Mouse (Mus musculus): ENCODE measurements around the gene G6pc2. TPM values are rescaled to one million over a fixed set of nuclear protein-coding genes. Genes with fewer than 3 reads are reported as not detected.
A peak's percentile ranks its signal among the peaks of the same experiment; 100 is the strongest.

Gene G6pc2
- not detected for total RNA-seq (2021)
- long read RNA-seq, experiment 1 = 0 reads
- long read RNA-seq, experiment 2 = 0 reads

DNA sequence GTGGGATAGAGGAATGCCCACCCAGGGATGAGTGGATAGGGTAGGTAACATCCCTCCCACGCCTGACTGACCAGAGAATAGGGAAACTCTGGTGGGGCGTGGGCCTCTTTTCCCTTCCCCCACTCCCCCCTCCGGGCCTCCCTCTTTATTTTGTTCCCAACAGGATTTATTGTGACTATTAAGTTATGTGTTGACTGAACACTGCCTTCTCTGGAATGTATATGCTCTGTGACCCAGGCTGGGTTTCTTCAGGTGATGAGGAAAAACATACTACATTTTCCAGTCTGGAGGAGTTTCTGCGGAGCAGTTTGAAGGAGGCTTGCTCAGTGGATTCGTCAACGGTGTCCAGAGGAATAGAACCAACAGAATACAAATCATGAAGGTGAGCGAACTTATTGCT lies at the start of gene G6pc2:
Gene G6pc2, plus strand, starts transcription at position 301 of the 400 bp plus-strand sequence.
- no peak for DNase-seq (ENCODE audit: low spot score in 2 of 2)

DNA sequence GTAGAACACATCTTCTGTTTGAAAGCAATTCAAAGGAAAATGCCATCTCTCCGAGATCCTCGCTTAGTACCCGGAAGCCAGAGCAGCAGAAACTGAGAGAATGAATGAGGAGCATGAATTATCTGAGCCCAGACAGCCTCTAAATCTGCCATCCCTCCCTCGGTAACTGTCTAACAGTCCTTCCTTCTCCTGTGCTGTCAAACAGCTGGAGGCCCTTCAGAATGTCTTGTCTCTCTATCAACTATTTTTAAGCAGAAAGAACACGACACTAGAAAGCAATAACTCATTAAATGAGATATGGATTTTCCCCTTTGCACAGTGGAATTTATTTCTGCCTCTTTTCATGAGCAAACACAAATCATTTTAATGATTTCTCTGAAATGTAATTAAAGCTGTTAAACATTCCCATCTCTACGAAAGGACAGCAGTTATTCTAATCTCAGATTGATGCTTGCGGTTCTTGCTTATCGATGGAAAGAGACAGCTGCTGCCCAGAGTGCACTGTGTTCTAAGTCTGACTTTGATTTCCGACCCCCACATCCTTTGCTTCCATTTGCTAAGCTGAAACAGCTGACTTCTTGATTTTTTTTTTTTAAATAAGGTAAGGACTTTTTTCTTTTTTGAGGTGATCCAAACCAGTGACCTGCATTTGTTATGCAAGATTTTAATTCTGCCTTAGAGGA lies 40.3 kb upstream of the G6pc2 start:
- no peak for DNase-seq (ENCODE audit: low spot score in 2 of 2)

DNA sequence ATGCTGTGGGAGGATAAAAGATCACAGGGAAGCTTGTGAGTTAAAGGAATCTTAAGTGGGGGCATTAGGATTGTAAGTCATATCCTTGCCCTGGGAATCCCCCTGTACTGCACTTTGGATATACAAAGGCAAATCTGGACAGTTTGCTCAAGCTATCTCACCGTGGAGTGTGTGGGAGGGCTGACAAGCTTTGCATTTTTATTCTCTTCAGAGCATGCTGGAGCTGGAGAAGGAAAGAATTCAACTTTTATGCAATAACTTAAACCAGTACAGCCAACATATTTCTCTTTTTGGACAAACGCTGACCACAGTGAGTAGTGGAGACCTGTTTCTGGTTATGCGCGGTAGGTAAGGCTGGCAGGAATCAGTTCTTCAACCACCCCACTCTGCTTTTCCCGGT lies 35.6 kb upstream of the G6pc2 start:
- DNase-seq (ENCODE audit: low spot score in 2 of 2) = peak in 1 of 2 experiments; percentile 12

DNA sequence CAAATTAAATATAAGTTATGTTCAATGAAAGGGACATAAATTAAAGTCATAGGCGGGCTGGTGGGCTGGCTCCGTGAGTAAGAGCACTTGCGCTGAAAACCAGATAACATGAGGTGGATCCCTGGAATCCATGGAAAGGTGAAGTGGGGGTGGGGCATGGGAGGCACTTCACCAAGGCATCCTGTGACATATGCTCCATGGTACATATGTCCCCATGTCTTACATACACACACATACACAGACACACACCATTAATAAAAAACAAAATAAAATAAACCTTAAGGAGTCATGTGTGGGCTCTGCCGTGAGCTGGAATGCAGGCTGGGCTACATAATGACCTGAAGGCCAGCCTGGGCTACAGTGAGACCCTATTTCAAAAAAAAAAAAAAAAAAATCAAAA lies 31.2 kb upstream of the G6pc2 start:
- DNase-seq (ENCODE audit: low spot score in 2 of 2) = no peak

GRCm38 (mm10) chr2:69187990-69188389 lies 22.9 kb upstream of the G6pc2 start:
- DNase-seq (ENCODE audit: low spot score in 2 of 2) = no peak

DNA sequence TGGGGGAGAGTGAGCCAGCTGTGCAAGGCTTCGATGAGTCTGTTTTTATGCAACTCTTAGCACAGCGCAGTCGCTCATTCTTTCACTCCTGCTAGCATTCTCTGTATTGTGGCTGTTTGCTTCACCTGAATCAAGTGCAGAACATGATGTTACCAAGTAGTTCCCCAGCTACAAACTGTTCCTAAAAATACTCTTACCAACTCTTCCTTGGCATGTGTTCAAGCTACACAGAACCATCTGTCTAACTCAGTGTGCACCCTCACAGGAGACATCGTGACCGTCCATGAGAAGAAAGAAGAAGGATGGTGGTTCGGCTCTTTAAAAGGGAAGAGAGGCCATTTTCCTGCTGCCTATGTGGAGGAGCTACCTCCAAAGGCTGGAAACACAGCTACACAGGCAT lies 22.1 kb upstream of the G6pc2 start:
- DNase-seq (ENCODE audit: low spot score in 2 of 2) = no peak

- DNase-seq (ENCODE audit: low spot score in 2 of 2) = no peak
Observed at GRCm38 (mm10) chr2:69189222-69189621, 21.7 kb upstream of the G6pc2 start.

- no peak for DNase-seq (ENCODE audit: low spot score in 2 of 2)
Observed at GRCm38 (mm10) chr2:69191059-69191458, 19.8 kb upstream of the G6pc2 start.

GRCm38 (mm10) chr2:69193555-69193954 lies 17.3 kb upstream of the G6pc2 start:
- no peak for DNase-seq (ENCODE audit: low spot score in 2 of 2)

DNA sequence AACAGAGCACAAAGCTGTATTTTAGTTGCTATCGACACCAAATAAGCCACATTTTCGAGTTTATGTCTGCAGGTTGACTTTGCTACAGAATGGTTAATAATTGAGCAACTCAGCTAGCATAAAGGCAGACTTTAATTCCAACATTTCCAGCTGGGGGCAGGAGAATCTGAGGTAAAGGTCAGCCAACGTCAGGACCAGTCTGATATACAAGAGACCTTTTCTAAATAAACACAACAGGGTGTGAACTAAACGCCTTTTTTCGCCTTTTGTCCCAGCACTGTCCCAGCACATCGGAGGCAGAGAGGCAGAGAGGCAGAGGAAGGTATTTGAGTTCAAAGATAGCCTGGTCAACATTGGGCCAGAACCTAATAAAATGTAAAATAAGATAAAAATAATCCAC lies 5.7 kb upstream of the G6pc2 start:
- no peak for DNase-seq (ENCODE audit: low spot score in 2 of 2)

DNA sequence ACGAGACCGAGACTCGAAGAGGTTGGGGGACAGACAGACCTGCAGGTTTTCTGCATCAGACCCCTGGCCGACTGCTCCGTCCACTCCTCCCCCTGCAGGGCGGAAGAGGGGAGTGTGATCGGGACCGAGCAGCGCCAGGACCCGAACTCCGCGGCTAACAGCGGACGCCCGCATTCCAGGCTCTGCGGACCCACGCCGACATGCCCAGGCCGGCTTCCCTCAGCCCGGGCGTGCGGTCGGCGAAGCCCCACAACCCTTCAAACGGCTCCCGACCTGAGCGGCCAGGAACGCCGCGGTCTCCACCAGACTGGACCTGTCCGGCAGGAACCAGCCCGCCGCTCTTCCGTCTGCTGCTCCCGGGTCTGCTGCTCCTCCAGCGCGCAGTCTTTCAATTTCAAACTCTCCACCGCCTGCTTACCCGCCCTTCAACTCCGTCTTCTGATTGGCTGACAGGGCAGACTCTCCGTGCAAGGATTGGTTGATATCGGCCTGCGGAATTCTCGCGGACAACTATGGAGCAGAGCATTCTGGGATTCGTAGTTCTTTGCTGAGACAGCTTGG lies 5.0 kb upstream of the G6pc2 start, which contains the start of gene Spc25:
Gene Spc25, minus strand, starts transcription at position 404 of the 561 bp plus-strand sequence.
- DNase-seq (ENCODE audit: low spot score in 2 of 2) = peak; percentile 81 to 94

DNA sequence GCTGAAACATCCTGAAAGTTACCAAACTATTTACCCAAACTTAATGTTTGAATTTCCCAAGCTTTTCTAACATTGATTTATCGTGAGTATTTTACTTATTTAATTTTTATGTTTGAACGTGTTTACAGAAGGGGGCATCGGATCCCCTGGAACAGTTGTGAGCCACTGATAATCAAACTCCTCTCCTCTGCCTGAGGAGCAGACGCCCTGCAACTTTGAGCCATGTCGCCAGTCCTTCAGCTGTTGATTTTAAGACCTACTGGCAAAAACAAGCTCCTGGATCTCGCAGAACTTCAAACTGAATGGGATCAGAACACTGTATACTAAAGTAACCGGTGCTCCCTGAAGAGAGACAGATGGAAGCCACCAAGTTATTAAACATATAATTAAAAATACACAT lies 4.3 kb upstream of the G6pc2 start:
- no peak for DNase-seq (ENCODE audit: low spot score in 2 of 2)

- no peak for DNase-seq (ENCODE audit: low spot score in 2 of 2)
Observed at GRCm38 (mm10) chr2:69209684-69210083, 1.2 kb upstream of the G6pc2 start.

DNA sequence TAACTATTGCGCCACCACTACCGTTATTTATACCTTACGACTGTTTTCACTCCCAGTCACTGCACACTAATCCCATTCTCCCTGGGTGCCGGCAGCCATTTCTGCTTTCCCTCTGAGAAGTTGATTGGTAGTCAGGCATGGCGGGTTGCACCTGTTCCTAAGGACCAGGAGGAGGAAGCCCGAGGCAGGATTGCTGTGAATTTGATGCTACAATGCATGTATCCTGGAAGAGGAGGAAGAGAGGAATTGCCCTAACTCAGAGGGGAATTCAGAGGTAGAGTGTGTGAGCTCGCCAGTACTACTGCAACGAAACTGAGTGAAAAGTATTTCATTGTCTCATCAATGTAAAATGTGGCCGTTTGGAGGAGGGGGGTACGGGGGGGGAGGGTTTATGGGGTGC lies 1.8 kb downstream of the G6pc2 start:
- no peak for DNase-seq (ENCODE audit: low spot score in 2 of 2)

- DNase-seq (ENCODE audit: low spot score in 2 of 2) = no peak
Observed at GRCm38 (mm10) chr2:69215242-69215641, 4.4 kb downstream of the G6pc2 start.

- DNase-seq (ENCODE audit: low spot score in 2 of 2) = no peak
Observed at GRCm38 (mm10) chr2:69221868-69222416, 11.1 kb downstream of the G6pc2 start.

GRCm38 (mm10) chr2:69222815-69223214 lies 11.9 kb downstream of the G6pc2 start:
- no peak for DNase-seq (ENCODE audit: low spot score in 2 of 2)

GRCm38 (mm10) chr2:69224724-69225123 lies 13.9 kb downstream of the G6pc2 start:
- no peak for DNase-seq (ENCODE audit: low spot score in 2 of 2)

GRCm38 (mm10) chr2:69226876-69227275 lies 16.0 kb downstream of the G6pc2 start:
- DNase-seq (ENCODE audit: low spot score in 2 of 2) = no peak

DNA sequence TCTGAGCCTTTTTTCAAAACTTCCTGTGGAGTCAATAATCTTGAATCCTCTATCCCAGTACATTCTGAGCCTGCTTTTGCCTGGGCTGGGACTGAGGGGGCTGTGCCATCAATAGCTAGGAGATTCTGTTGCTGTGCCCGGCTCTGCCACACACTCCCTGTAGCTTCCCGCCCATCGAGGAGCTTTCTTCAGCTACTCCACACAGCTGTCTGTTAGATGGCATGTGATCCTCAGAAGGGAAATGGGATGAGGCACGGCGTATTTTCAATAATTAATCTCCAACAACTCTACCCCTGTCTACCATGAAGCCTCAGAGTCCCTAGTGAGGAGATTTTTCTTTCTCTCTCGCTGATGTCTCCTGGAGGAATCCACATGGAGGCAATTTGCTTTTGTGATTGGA lies 17.8 kb downstream of the G6pc2 start:
- DNase-seq (ENCODE audit: low spot score in 2 of 2) = no peak

- no peak for DNase-seq (ENCODE audit: low spot score in 2 of 2)
Observed at GRCm38 (mm10) chr2:69230137-69230536, 19.3 kb downstream of the G6pc2 start.

DNA sequence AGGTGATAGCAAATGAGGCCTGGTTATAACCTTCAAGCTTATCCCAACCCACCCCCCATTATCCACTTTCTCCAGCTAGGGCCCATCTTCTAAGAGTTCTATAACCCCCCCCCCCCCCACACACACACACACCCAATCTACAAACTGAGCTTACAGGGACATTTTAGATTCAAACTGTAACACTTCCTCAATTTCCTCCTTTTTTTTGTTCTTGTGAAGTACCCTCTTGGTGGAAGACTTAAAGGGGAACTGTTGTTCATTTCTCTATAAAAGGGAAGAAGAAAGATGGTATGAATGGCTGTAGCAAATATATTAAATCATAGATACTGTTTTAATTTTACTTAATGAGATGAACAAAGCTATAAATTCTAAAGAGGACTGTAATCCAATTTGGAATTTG lies 21.2 kb downstream of the G6pc2 start:
- no peak for DNase-seq (ENCODE audit: low spot score in 2 of 2)

Data from layer of hippocampus, postnatal 14 days (tissue).